Mouse (Mus musculus): ENCODE data around the gene Pklr.

- no peak for TF ChIP-seq CTCF (IDR thresholded peaks at IDR 0.05; ENCODE audit: low read depth)
- TF ChIP-seq EP300 (IDR thresholded peaks at IDR 0.05; ENCODE audit: low read depth): no peak
Measured at GRCm38 (mm10) chr3:89123313-89123712, 12.6 kb upstream of the Pklr start.
